Mouse (Mus musculus) heart, adult 2 months (tissue): Measurements from ENCODE around the gene Gm9833.

Source experiments
- CTCF ChIP-seq: fragments of 200-600 bp; IDR thresholded peaks from 2 replicates; pipeline ENCODE4 v1.8.1; 2022; ENCODE audit warnings: antibody characterized with exemption, mild to moderate bottlenecking, moderate library complexity
- POLR2A ChIP-seq: fragments of 200-500 bp; IDR thresholded peaks from 2 replicates; pipeline ENCODE4 v1.6.1; 2011; ENCODE audit warnings: mild to moderate bottlenecking, low read depth, low read length, control low read depth; ENCODE audit not compliant: insufficient read depth

DNA sequence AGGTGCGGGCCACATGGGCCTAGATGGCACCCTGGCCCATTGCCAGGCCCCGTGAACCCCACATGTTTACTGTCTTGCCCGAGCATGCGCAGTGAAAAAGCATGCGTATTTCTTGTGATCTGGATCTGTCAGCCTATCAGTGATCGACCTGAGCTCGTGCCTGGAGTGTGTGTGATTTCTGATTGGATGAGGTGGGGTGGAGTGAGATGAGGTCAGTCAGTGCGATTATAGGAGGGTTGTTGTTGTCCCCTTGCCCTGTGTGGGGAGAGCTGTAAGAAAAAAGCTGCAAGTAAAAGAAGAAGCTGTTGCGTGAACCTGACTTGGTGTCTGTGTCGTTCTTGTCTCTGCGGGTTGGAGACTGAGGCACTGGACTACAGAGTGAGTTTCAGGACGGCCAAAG, 28.6 kb downstream of the Gm9833 start:
- no peak for TF ChIP-seq CTCF
- no peak for TF ChIP-seq POLR2A
